Mouse (Mus musculus) G1E (cell line): ENCODE data around the gene Drosha.

Experiments used
- CTCF ChIP-seq: IDR thresholded peaks from 2 replicates; pipeline ENCODE4 v1.5.1; 2012; ENCODE audit warnings: low read depth, low read length, inconsistent platforms, mixed read lengths
- TAL1 ChIP-seq: conservative IDR thresholded peaks from 2 replicates; pipeline ENCODE4 v1.6.1; 2012; ENCODE audit warnings: low read depth, low read length, inconsistent platforms, mixed read lengths

- TF ChIP-seq CTCF (no peak), TAL1 (no peak)
Measured at GRCm38 (mm10) chr15:12781729-12782326, 42.8 kb upstream of the Drosha start.
